Mouse (Mus musculus) liver, postnatal 0 days (tissue): ENCODE data around the gene Kat14.
A peak's percentile ranks its signal among the peaks of the same experiment; 100 is the strongest.

Experiments
- CTCF ChIP-seq: sonication (generic); IDR thresholded peaks from 2 replicates; pipeline ENCODE4 v1.5.1; 2016; ENCODE audit warnings: antibody characterized with exemption, low read depth
- EP300 ChIP-seq: IDR thresholded peaks from 2 replicates; pipeline ENCODE4 v1.6.1; 2016; ENCODE audit warnings: antibody characterized with exemption, low read depth, mild to moderate bottlenecking

GRCm38 (mm10) chr2:144348525-144348924 lies 20.3 kb upstream of the Kat14 start:
- TF ChIP-seq EP300 (no peak), CTCF (peak; percentile 53)
